Mouse (Mus musculus) regulatory T cell (primary cell): Measurements from ENCODE around the gene Smad3.

Experiments used
- in situ Hi-C: fragments of 300-600 bp; cut with MboI, MseI; formaldehyde crosslinking; loops from one replicate; pipeline ENCODE4 v1.15.1; 2025; ENCODE audit warnings: high pct_unique_total_duplicates

Smad3 gene

GRCm38 (mm10) chr9:63602043-63602939, 155.5 kb downstream of the Smad3 start, which contains the start of the genes Iqch and Aagab:
Gene Iqch (minus strand): TSS chr9:63602493.
Gene Aagab (plus strand): TSS chr9:63602660.
- in situ Hi-C loops = no loop called here
